Mouse (Mus musculus): ENCODE results near the gene Aipl1. TPM values are rescaled to one million over a fixed set of nuclear protein-coding genes. Genes with fewer than 3 reads are reported as not detected.

The Aipl1 gene
- polyA plus RNA-seq, 1 experiment = 0.21 TPM

GRCm38 (mm10) chr11:72010940-72011722 lies 26.2 kb downstream of the Aipl1 start:
- TF ChIP-seq CEBPB (IDR thresholded peaks at IDR 0.05; ENCODE audit: low read depth) (no peak), MYOG (IDR thresholded peaks at IDR 0.05; ENCODE audit: control insufficient read depth, extremely low read depth, insufficient read length) (no peak), FOSL1 (IDR thresholded peaks at IDR 0.05; ENCODE audit: insufficient read depth, low read length, poor library complexity, severe bottlenecking) (no peak)
- H3ac ChIP-seq (ENCODE audit: control insufficient read depth, insufficient read length, low read depth) = no peak overlapping the region
- no peaks in the 10 kb centered on the region for H3K36me3 ChIP-seq (ENCODE audit: control insufficient read depth, insufficient read depth)
- H3K79me2 ChIP-seq (ENCODE audit: control insufficient read depth, insufficient read depth) = no peaks in the 10 kb centered on the region
- H3K27me3 ChIP-seq (ENCODE audit: control insufficient read depth, insufficient read depth, insufficient read length) = peaks cover 21% of the 10 kb centered on the region
- H3K79me3 ChIP-seq (ENCODE audit: low read depth) = no peaks in the 10 kb centered on the region
- no peak overlapping the region for H3K4me3 ChIP-seq (ENCODE audit: insufficient read depth, poor library complexity, severe bottlenecking)

- Histone ChIP-seq H3ac (ENCODE audit: control insufficient read depth, insufficient read length, low read depth) (no peak overlapping the region), H3K79me2 (ENCODE audit: control insufficient read depth, insufficient read depth) (no peaks in the 10 kb centered on the region), H3K27me3 (ENCODE audit: control insufficient read depth, insufficient read depth, insufficient read length) (peaks cover 21% of the 10 kb centered on the region), H3K36me3 (ENCODE audit: control insufficient read depth, insufficient read depth) (no peaks in the 10 kb centered on the region), H3K79me3 (ENCODE audit: low read depth) (no peaks in the 10 kb centered on the region), H3K4me3 (ENCODE audit: insufficient read depth, poor library complexity, severe bottlenecking) (no peak overlapping the region)
- TF ChIP-seq CTCF (IDR thresholded peaks at IDR 0.05; ENCODE audit: control insufficient read depth, insufficient read depth, insufficient read length) (no peak), FOSL1 (IDR thresholded peaks at IDR 0.05; ENCODE audit: insufficient read depth, low read length, poor library complexity, severe bottlenecking) (no peak), MYOG (IDR thresholded peaks at IDR 0.05; ENCODE audit: control insufficient read depth, extremely low read depth, insufficient read length) (no peak)
Measured at GRCm38 (mm10) chr11:72010367-72010766, 26.9 kb downstream of the Aipl1 start.

- peaks cover 8% of the 10 kb centered on the region for H3K27me3 ChIP-seq (ENCODE audit: control insufficient read depth, insufficient read depth, insufficient read length)
- no peak overlapping the region for H3K4me3 ChIP-seq (ENCODE audit: insufficient read depth, poor library complexity, severe bottlenecking)
- H3K36me3 ChIP-seq (ENCODE audit: control insufficient read depth, insufficient read depth) = no peaks in the 10 kb centered on the region
- H3K79me2 ChIP-seq (ENCODE audit: control insufficient read depth, insufficient read depth) = no peaks in the 10 kb centered on the region
- no peak overlapping the region for H3ac ChIP-seq (ENCODE audit: control insufficient read depth, insufficient read length, low read depth)
- no peak for TF ChIP-seq MAX (IDR thresholded peaks at IDR 0.05)
- TF ChIP-seq MYOD1 (IDR thresholded peaks at IDR 0.05; ENCODE audit: control insufficient read depth, insufficient read length, low read depth) = no peak
- TF ChIP-seq CTCF (IDR thresholded peaks at IDR 0.05; ENCODE audit: control insufficient read depth, insufficient read depth, insufficient read length) = no peak
- TF ChIP-seq USF1 (IDR thresholded peaks at IDR 0.05; ENCODE audit: low read depth) = no peak
- TF ChIP-seq FOSL1 (IDR thresholded peaks at IDR 0.05; ENCODE audit: insufficient read depth, low read length, poor library complexity, severe bottlenecking) = no peak
- TF ChIP-seq CEBPB (IDR thresholded peaks at IDR 0.05; ENCODE audit: low read depth) = no peak
- no peak for TF ChIP-seq MYOG (IDR thresholded peaks at IDR 0.05; ENCODE audit: control insufficient read depth, extremely low read depth, insufficient read length)
- no peaks in the 10 kb centered on the region for H3K79me3 ChIP-seq (ENCODE audit: low read depth)
Measured at GRCm38 (mm10) chr11:72005547-72005946, 31.8 kb downstream of the Aipl1 start.

GRCm38 (mm10) chr11:72003171-72003570 lies 34.1 kb downstream of the Aipl1 start:
- H3K4me3 ChIP-seq (ENCODE audit: insufficient read depth, poor library complexity, severe bottlenecking) = no peak overlapping the region
- no peak for TF ChIP-seq MAX (IDR thresholded peaks at IDR 0.05)
- no peak for TF ChIP-seq USF1 (IDR thresholded peaks at IDR 0.05; ENCODE audit: low read depth)
- no peak for TF ChIP-seq CEBPB (IDR thresholded peaks at IDR 0.05; ENCODE audit: low read depth)
- TF ChIP-seq FOSL1 (IDR thresholded peaks at IDR 0.05; ENCODE audit: insufficient read depth, low read length, poor library complexity, severe bottlenecking) = no peak
- no peak for TF ChIP-seq MYOG (IDR thresholded peaks at IDR 0.05; ENCODE audit: control insufficient read depth, extremely low read depth, insufficient read length)
- no peak for TF ChIP-seq MYOD1 (IDR thresholded peaks at IDR 0.05; ENCODE audit: control insufficient read depth, insufficient read length, low read depth)
- no peak for TF ChIP-seq CTCF (IDR thresholded peaks at IDR 0.05; ENCODE audit: control insufficient read depth, insufficient read depth, insufficient read length)
- H3K79me2 ChIP-seq (ENCODE audit: control insufficient read depth, insufficient read depth) = no peaks in the 10 kb centered on the region
- peaks cover 3% of the 10 kb centered on the region for H3K27me3 ChIP-seq (ENCODE audit: control insufficient read depth, insufficient read depth, insufficient read length)
- H3K36me3 ChIP-seq (ENCODE audit: control insufficient read depth, insufficient read depth) = no peaks in the 10 kb centered on the region
- H3ac ChIP-seq (ENCODE audit: control insufficient read depth, insufficient read length, low read depth) = no peak overlapping the region
- no peaks in the 10 kb centered on the region for H3K79me3 ChIP-seq (ENCODE audit: low read depth)

GRCm38 (mm10) chr11:72002138-72002853 lies 35.0 kb downstream of the Aipl1 start:
- H3K36me3 ChIP-seq (ENCODE audit: control insufficient read depth, insufficient read depth) = no peaks in the 10 kb centered on the region
- no peak overlapping the region for H3K4me3 ChIP-seq (ENCODE audit: insufficient read depth, poor library complexity, severe bottlenecking)
- no peak overlapping the region for H3ac ChIP-seq (ENCODE audit: control insufficient read depth, insufficient read length, low read depth)
- no peaks in the 10 kb centered on the region for H3K79me2 ChIP-seq (ENCODE audit: control insufficient read depth, insufficient read depth)
- H3K79me3 ChIP-seq (ENCODE audit: low read depth) = no peaks in the 10 kb centered on the region
- no peak for TF ChIP-seq FOSL1 (IDR thresholded peaks at IDR 0.05; ENCODE audit: insufficient read depth, low read length, poor library complexity, severe bottlenecking)
- no peak for TF ChIP-seq MYOG (IDR thresholded peaks at IDR 0.05; ENCODE audit: control insufficient read depth, extremely low read depth, insufficient read length)
- TF ChIP-seq CTCF (IDR thresholded peaks at IDR 0.05; ENCODE audit: control insufficient read depth, insufficient read depth, insufficient read length) = peak; percentile 52
- no peaks in the 10 kb centered on the region for H3K27me3 ChIP-seq (ENCODE audit: control insufficient read depth, insufficient read depth, insufficient read length)

- Histone ChIP-seq H3K27me3 (ENCODE audit: control insufficient read depth, insufficient read depth, insufficient read length) (no peaks in the 10 kb centered on the region), H3K4me3 (ENCODE audit: insufficient read depth, poor library complexity, severe bottlenecking) (no peak overlapping the region), H3K79me2 (ENCODE audit: control insufficient read depth, insufficient read depth) (no peaks in the 10 kb centered on the region), H3K79me3 (ENCODE audit: low read depth) (no peaks in the 10 kb centered on the region), H3ac (ENCODE audit: control insufficient read depth, insufficient read length, low read depth) (no peak overlapping the region), H3K36me3 (ENCODE audit: control insufficient read depth, insufficient read depth) (no peaks in the 10 kb centered on the region)
- no peak for TF ChIP-seq CEBPB (IDR thresholded peaks at IDR 0.05; ENCODE audit: low read depth)
- TF ChIP-seq MAX (IDR thresholded peaks at IDR 0.05) = no peak
- TF ChIP-seq USF1 (IDR thresholded peaks at IDR 0.05; ENCODE audit: low read depth) = no peak
- no peak for TF ChIP-seq FOSL1 (IDR thresholded peaks at IDR 0.05; ENCODE audit: insufficient read depth, low read length, poor library complexity, severe bottlenecking)
- TF ChIP-seq MYOD1 (IDR thresholded peaks at IDR 0.05; ENCODE audit: control insufficient read depth, insufficient read length, low read depth) = no peak
- TF ChIP-seq MYOG (IDR thresholded peaks at IDR 0.05; ENCODE audit: control insufficient read depth, extremely low read depth, insufficient read length) = no peak
- TF ChIP-seq CTCF (IDR thresholded peaks at IDR 0.05; ENCODE audit: control insufficient read depth, insufficient read depth, insufficient read length) = no peak
Measured at GRCm38 (mm10) chr11:72000194-72000593, 37.1 kb downstream of the Aipl1 start.
